Mouse (Mus musculus) right cerebral cortex, postnatal 10 days (tissue): ENCODE data around the gene Fgfr2.

ENCODE experiments used
- DNase-seq, 2 experiments: peaks; one replicate each; pipeline ENCODE4 v3.0.0; 2021; ENCODE audit warnings: low spot score in 2 of 2

The Fgfr2 gene

DNA sequence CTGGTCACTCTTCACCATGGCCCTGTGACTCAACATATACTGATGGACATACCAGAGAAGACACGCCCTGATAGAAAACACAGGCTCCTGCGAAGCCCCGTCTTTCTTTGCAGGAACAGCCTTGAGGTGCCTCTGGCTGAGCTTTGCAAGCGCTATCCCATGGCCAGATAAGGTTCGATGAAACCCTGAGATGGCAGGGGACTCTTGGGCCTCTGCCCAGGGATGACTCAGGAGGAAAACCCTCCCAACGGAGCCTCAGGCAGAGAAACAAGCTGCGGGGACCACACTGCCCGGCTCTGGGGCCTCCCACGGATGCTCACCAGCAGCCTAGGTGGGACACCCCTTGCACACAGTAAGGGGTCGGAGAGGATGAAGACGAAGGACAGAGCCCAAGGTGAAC lies 115.8 kb downstream of the Fgfr2 start:
- no peak for DNase-seq

DNA sequence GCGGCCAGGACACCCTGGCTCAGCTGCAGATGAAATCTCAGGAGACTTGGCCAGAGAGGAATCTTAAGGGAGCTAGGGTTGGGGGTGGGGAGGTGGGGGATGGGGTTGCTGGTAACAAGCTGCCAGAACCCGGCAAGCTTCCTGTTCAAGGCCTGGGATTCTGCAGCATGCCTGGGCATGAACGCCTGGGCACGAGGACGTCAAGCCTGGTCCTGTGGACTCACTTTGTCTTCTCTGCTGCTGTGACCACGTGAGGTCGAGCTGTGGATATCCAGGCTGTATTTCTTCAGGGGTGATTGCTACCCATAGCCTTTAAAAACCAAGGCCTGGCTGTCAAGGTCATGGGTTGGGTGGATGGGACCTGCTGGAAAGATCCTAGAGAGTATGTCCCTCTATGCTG lies 117.4 kb downstream of the Fgfr2 start:
- no peak for DNase-seq

DNA sequence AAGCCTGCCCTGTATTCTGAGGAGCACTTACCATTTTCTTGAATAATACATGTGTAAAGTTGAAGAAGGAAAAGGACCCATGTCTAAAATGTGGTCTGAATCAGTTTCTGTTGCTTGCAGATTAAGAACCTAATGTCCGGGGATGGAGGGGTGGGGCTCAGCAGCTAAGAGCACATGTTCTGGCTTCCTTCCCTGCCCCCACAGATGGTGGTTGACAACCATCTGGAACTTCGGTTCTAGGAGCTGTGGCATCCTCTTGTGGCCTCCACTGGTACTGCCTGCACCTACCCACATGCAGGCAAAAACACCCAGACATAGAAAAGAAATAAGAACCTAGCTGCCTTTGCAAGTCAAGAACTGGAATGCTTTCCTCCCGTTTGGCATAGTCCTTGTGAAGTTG lies 119.7 kb downstream of the Fgfr2 start:
- DNase-seq: peak; percentile 90 to 92

DNA sequence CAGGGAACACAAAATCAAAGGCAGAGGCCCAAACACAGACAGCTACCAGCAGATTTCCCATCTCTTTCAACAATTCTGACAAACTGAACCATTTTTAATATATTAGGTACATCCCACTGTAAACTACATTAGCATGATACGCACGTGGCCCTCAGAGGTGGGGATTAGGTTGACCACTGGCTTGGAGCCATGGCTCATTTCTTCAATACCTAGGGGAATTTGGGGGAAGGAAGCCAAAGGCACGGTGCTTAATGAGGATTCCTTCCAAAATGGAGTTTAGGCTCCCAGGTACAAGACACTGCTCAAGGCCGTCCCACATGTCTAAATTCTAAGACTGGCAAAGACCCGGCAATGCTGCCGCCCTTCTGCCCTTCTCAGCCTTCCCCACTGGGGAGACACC lies 120.9 kb downstream of the Fgfr2 start:
- DNase-seq: no peak

DNA sequence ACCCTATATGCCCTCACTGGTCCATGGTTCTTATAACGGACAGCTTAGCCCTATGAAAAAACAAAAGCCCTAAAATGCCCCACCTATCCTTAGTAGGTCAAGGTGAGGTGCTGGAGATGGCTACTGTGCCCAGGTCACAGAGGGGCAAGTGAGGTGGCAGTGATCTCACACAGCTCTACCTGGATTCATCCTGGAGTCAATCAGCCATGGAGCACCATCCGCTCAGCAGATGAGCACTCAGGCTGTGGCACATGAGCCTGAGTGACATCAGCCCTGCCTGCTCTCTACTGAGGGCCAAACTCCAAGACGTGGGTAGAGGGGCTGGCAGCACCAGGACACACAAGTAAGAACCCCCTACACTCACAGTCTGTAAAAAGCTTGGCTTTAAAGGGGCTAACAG lies 121.8 kb downstream of the Fgfr2 start:
- no peak for DNase-seq

DNA sequence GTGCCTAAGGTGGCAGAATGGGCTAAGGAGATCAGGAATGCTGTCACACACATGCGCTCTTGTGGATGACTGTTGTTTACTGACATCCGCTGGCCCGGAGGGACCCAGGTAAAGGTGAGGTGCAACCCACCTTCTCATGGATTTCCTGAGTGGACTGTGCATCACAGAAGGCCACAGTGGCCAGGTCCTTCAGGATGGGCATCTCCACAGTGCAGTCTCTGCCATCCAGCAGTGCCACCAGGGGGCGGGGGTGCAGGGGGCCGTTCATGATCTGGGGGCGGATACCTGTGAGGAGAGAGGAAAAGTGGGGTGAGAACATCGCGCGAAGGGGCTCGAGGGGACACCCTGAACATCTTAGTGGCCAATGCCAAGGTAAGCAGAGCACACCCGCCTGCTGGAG lies 124.1 kb downstream of the Fgfr2 start:
- peak in 1 of 2 experiments; percentile 17 for DNase-seq

DNA sequence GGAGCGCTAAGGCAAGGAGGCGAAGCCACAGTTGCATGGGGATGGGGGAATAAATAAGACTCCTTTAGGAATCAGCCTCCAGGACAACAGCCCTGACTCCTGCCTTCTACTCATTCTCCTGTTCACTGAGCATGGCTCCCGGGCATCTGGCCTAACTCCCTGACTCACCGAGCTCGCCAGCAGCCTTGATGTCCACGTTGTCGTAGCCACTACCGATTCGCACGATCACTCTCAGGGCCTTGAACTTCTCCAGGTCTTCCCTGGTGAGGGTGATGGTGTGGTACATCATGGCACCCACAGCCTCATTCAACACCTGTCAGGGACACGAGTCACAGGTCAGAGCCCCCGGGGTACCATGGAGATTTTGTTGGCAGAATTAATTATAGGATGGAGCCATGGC lies 124.5 kb downstream of the Fgfr2 start:
- peak in 1 of 2 experiments; percentile 19 for DNase-seq

DNA sequence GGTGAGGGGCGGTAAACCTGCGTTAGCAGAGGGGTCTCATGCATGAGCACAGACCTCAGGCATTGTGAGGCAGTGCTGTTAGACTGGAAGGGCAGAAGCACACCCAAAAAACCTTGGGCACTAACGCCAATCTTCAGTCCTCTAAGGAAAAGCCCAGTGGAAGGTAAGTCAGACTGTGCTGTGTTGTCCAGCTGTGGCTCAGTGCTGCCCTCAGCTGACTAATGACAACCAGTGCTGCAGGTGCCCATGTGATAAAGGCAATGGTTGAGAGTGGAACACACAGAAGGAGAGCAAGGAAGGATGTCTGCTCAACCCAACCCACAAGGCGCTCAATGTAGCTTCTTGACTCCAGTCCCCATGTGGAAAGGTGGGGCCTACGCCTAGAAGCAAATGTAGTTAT lies 126.8 kb downstream of the Fgfr2 start:
- peak in 1 of 2 experiments; percentile 32 for DNase-seq

DNA sequence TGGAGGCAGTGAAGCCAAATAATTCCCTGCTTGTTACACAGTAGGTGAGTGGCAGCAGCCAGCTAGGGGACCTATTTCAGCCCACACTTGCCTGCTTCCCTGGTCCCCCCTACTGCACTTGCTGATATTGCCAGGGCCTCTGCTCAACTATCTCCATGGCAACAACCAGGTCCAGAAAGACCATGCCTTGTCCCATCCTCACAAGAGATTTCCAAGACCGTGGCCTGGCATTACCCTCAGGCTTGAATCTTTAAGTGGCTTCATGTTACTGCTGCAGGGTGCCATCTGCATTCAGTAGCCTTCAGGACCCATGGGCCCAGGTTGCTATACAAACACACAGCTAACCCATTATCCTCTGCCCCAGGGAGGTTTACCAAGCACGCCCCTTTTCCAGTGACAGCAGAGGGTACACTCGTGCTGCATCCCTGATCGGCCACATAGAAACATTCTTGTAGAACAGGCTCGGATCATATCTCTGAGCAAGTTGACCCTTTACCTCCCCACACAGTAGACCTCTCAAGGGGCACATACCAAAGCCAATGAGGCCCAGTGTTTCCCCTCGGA lies 128.4 kb downstream of the Fgfr2 start:
- DNase-seq: peak in 1 of 2 experiments; percentile 26

DNA sequence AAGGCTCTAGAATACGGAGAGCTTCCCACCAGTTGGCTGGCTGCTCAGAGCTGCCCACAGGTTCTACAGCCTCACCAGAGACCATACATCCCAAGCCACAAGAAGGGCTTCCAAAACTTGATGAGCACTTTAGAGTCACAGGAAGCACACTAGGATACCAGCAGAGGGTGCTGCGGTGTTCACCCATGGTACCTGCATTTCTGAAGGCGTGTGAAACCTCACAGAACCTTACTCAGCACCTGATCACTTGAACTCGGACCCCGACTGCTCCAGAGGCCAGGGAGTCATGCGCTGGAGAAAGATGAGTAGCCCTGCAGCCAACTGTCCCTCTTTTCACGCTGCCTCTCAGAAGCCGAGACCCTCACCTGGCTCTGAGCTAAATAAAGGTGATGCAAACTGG lies 129.0 kb downstream of the Fgfr2 start:
- peak in 1 of 2 experiments; percentile 26 for DNase-seq

DNA sequence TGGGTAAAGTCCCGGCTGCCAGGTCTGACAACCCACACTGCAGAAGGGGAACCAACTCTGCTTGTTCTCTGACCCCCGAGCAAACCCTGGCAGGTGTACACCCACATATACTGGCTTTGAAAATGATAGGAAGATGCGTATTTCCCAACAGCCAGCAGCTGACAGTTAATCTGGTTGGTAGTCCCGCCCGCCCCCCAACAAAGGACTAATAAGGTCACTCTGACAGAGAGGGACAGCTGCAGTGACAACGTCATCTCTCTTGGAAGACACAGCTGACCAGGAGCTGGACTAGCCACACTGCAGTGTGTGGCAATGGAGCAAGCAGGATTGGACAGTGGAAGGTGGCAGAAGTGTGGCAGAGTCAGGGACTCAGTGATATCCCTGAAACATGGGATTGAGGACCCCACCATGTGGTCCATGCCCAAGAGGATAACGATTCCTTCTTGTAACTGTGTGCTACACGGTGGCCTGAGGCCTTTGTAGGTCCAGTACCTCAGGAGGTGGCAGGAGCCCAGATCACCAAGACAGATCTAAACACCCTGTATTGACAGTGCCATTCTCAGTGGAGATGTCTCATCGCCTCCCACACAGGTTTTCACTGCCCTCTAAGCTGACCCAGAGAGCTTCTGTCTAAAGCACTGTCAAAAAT lies 130.1 kb downstream of the Fgfr2 start:
- peak in 1 of 2 experiments; percentile 20 for DNase-seq

DNA sequence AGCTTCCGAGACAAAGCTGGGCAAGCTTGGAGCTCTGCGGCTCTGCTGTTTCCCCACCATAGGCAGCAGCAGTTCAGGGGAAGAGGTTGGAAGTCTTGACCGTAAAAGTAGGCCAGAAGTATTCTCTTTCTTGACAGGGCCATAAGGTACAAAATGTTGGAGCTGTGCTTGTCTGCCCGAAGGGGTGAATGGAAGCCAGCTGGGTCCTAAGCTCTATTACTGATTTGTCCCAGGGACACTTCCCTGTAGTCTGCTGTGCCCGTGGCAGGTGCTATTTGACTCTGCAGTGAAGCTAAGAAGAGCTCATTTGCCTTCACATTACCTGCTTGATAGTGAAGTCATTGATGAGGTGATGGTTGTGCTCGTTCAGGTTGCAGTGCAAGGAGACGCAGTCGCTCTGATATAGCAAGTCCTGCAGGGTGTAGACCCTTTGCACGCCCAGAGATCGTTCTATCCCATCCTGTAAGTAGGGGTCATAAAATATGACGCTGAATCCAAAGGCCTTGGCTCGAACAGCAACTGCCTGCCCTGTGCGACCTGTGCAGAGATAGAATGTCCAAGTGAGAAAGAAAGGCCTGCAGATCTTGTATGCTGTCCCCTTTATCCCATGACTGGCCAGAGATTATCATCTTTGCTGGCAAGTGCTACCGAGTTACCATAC lies 131.8 kb downstream of the Fgfr2 start:
- DNase-seq: peak in 1 of 2 experiments; percentile 22

DNA sequence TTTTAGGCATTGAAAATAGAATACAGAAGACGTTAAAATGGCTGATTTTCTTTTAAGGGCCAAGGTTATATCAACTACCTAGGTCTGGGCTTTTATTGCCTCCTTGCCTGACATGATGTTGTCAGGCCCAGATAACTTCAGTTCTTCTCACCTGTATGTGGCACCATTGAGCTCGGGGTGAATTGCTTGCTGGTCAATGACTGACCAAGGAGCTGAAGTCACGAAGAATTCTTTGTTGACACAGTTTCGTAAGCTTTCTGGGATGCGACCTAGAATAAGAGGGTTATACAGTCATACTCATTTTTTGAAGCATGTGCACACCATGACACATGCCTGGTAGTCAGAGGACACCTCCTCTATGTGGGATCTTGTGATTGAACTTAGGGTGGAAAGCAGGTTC lies 133.3 kb downstream of the Fgfr2 start:
- no peak for DNase-seq

DNA sequence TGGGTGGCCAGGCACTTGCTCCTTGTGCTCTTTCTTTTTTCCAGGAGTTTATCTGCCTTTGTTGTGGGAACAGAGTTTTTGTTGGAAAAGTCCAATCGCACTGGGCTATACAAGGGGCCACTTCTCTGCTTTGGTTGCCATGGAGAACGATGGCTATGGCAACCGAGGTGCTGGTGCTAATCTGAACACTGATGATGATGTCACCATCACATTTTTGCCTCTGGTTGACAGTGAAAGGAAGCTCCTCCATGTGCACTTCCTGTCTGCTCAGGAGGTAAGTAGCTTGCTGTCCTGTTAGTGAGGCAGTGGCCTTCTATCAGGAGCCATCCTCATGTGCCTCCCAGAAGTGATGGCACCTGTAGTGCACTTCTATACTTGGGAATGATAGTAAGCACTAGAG lies 140.5 kb downstream of the Fgfr2 start:
- DNase-seq: no peak

DNA sequence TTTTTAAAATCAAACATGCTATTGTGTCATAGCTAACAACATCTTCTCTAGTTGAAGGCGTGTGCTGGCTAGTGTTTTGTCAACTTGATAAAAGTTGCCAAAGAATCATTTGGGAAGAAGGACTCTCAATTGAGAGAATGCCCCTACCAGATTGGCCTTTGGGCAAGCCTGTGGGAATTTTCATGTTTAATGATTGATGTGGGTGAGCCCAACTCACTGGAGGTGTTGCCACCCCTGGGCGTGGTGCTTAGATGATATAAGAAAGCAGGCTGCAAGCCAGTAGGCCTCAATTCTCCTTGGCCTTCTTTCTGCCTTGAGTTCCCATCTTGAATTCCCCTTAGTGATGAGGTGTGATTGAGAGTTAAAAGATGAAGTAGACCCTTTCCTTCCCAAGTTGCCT lies 145.2 kb downstream of the Fgfr2 start:
- DNase-seq: no peak

DNA sequence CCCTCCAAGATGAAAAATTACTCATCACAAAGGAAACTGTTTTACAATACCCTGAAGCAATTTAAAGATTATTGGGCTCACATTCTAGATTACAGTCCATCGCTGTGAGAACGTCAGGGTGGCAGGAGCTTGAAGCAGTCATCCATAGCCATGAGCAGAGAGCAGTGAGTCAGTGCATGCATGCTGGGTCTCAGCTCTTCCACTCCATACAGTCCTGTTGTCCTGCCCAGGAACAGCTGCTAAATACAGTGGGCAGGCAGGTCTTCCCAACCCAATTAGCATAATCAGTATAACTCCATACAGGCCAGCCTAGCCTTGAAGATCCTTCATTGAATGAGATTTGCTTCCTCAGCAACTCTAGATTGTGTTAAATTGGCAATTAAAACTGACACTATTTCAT lies 147.1 kb downstream of the Fgfr2 start:
- DNase-seq: no peak

DNA sequence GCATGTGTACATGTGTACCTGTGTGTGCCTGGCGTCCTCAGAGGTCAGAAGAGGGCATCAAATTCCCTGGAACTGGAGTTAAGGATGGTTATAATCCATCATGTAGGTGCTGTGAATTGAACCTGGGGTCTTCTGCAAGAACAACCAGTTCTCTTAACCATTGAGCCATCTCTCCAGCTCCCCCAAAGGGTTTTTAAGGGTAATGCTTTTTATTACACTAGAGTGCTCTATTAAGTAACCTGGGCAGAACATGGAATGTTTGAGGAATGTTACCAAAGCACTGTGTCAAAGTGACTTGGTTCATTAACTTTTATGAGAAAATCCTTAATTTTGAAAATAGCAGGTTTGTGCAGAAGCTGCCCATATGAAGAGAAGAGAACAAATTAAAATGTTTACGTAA lies 151.1 kb downstream of the Fgfr2 start:
- no peak for DNase-seq

DNA sequence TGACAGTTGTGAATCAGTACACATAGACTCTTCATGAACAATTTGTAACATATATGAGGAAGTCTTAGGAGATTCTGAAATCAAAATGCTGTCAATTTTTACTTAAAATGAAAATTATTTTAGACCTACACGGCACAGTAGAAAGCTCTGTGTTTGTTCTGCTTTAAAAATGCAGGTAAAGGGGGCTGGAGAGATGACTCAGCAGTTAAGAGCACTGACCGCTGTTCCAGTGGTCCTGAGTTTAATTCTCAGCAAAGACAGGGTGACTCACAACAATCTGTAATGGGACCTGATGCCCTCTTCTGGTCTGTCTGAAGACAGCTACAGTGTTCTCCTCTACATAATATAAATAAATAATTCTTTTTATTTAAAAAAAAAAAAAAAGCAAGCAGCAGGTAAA lies 157.4 kb downstream of the Fgfr2 start:
- DNase-seq: no peak

DNA sequence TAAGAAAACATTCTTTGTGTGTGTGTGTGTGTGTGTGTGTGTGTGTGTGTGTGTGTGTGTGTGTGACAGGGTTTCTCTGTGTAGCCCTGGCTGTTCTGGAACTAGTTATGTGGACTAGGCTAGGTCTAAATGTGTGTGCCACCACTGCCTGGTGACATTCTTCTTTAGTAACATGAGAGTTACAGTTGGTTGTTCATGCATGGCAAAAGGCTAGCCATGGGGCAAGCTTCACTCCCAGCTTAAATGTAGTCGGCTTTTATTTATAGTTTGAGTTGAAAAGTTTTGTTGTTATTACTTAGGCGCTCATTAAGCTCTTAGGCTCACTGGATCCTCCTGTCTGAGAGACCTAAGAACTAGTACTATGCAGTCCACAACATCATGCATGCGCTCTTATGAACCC lies 158.8 kb downstream of the Fgfr2 start:
- DNase-seq: no peak

DNA sequence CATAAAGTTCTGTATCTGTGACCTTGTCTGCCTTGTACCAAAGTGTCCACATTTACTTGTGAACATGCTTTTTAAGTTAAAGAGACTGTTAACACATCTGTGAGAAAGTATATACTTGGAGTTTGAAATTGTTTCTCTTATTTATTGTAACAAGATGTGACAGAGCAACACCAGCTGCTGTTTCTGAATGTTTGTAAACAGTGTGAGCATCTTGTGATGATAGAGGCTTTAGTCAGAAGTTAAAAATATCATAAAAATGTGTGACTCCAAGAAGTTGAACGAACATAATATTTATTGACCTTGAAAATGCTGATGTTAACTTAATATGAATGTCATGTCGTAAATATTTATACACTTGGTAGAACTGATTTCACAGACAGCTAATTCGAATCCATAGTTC lies 172.5 kb downstream of the Fgfr2 start:
- no peak for DNase-seq

DNA sequence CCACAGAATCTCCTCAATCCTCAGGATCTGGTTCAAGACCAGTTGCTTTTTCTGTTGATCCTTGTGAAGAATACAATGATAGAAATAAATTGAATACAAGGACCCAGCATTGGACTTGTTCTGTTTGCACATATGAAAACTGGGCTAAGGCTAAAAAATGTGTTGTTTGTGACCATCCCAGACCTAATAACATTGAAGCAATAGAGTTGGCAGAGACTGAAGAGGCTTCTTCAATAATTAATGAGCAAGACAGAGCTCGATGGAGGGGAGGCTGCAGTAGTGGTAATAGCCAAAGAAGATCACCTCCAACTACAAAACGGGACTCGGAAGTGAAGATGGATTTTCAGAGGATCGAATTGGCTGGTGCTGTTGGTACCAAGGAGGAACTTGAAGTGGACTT lies 173.2 kb downstream of the Fgfr2 start:
- no peak for DNase-seq

DNA sequence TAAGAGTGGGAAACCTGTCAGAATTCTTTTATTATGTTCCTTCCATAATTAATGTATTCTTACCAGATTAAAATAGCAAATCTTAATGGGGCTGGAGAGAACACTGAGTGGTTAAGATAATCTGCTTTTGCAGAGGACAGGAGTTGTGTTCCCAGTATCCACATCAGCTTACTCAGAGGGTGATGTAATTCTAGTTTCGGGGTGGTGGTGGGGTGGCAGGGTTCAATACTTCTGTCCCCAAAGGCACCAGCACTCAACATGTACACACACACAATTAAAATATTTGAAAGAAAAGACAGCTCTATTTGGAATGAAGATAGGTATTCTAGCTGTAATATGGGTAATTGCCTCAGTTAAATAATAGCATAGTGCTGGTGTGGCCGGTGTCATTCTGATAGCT lies 182.6 kb downstream of the Fgfr2 start:
- DNase-seq: no peak

DNA sequence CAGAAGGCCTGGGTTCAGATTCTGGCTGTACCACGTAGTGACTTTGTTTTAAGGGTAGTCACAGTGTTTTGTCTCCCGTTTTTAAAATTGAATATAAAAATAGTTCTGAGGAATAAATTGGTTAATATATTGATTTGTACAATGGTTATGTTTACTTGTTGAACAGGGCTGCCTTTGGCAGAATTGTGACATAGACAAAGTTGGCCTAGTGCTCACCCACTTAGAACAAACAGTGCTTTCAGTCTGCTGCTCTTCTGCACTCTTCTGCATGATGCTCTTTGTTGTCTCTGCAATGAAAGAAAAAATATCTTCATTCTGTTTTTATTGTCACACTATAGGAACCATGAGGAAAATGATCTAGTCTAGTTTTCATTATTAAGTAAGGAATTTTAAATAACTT lies 184.0 kb downstream of the Fgfr2 start:
- DNase-seq: no peak

DNA sequence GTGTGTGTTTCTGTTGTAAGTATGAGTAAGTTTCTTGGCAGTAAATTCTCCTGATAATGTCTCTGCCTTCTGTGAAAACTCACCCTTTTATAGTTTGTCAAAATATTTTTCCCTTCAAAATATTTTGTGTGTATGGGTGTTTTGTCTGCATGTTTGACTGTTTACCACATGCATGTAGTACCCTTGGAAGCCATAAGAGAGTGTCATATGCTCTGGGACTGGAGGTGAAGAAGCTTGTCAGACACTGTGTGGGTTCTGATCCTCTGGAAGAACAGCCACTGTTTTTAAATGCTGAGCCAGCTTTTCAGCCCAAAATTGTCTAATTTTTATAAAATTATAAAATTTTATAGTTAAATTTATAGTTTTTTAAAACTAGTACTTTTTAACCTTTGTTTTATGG lies 188.4 kb downstream of the Fgfr2 start:
- no peak for DNase-seq
